Mouse (Mus musculus): Measurements from ENCODE around the gene Hnrnpa3.
"Not testable (repeated sequence)": the region's sequence is repeated elsewhere in the genome, so short reads cannot be mapped to it uniquely, and the experiment has no call there.

Gene Hnrnpa3

GRCm38 (mm10) chr2:75679947-75680346, 20.9 kb downstream of the Hnrnpa3 start:
- DNase-seq (ENCODE audit: low spot score in 2 of 2) = no peak

- no peak for DNase-seq (ENCODE audit: low spot score in 2 of 2)
These were observed 22.4 kb downstream of the Hnrnpa3 start for GRCm38 (mm10) chr2:75681439-75681838.

GRCm38 (mm10) chr2:75682978-75683709, 24.1 kb downstream of the Hnrnpa3 start:
- no peak for DNase-seq (ENCODE audit: low spot score in 2 of 2)

- no peak for DNase-seq (ENCODE audit: low spot score in 2 of 2)
These were observed 25.5 kb downstream of the Hnrnpa3 start for GRCm38 (mm10) chr2:75684526-75684925.

- DNase-seq (ENCODE audit: low spot score in 2 of 2) = no peak
These were observed 26.4 kb downstream of the Hnrnpa3 start for GRCm38 (mm10) chr2:75685458-75685861.

- DNase-seq (ENCODE audit: low spot score in 2 of 2) = no peak
These were observed 28.1 kb downstream of the Hnrnpa3 start for GRCm38 (mm10) chr2:75687040-75687749.

- DNase-seq (ENCODE audit: low spot score in 2 of 2) = no peak
These were observed 29.8 kb downstream of the Hnrnpa3 start for GRCm38 (mm10) chr2:75688901-75689300.

GRCm38 (mm10) chr2:75689482-75690158, 30.6 kb downstream of the Hnrnpa3 start:
- no peak for DNase-seq (ENCODE audit: low spot score in 2 of 2)

GRCm38 (mm10) chr2:75690656-75691055, 31.6 kb downstream of the Hnrnpa3 start:
- DNase-seq (ENCODE audit: low spot score in 2 of 2) = no peak

- no peak for DNase-seq (ENCODE audit: low spot score in 2 of 2)
These were observed 32.3 kb downstream of the Hnrnpa3 start for GRCm38 (mm10) chr2:75691316-75691715.

- DNase-seq (ENCODE audit: low spot score in 2 of 2) = no peak
These were observed 33.3 kb downstream of the Hnrnpa3 start for GRCm38 (mm10) chr2:75692369-75692768.

GRCm38 (mm10) chr2:75694926-75695325, 35.9 kb downstream of the Hnrnpa3 start:
- not testable (repeated sequence) for DNase-seq (ENCODE audit: low spot score in 2 of 2)

GRCm38 (mm10) chr2:75695676-75696350, 36.8 kb downstream of the Hnrnpa3 start:
- DNase-seq (ENCODE audit: low spot score in 2 of 2) = no peak

- no peak for DNase-seq (ENCODE audit: low spot score in 2 of 2)
These were observed 37.3 kb downstream of the Hnrnpa3 start for GRCm38 (mm10) chr2:75696371-75696770.

GRCm38 (mm10) chr2:75697222-75697621, 38.2 kb downstream of the Hnrnpa3 start:
- DNase-seq (ENCODE audit: low spot score in 2 of 2) = no peak

GRCm38 (mm10) chr2:75698007-75698406, 38.9 kb downstream of the Hnrnpa3 start:
- no peak for DNase-seq (ENCODE audit: low spot score in 2 of 2)

GRCm38 (mm10) chr2:75698874-75699273, 39.8 kb downstream of the Hnrnpa3 start:
- no peak for DNase-seq (ENCODE audit: low spot score in 2 of 2)

GRCm38 (mm10) chr2:75700543-75700942, 41.5 kb downstream of the Hnrnpa3 start:
- DNase-seq (ENCODE audit: low spot score in 2 of 2) = no peak

GRCm38 (mm10) chr2:75701207-75701606, 42.1 kb downstream of the Hnrnpa3 start:
- no peak for DNase-seq (ENCODE audit: low spot score in 2 of 2)

GRCm38 (mm10) chr2:75701822-75702587, 42.9 kb downstream of the Hnrnpa3 start:
- DNase-seq (ENCODE audit: low spot score in 2 of 2) = no peak

- no peak for DNase-seq (ENCODE audit: low spot score in 2 of 2)
These were observed 43.5 kb downstream of the Hnrnpa3 start for GRCm38 (mm10) chr2:75702588-75702976.
